Mouse (Mus musculus) lung, embryonic 16.5 days (tissue): Measurements from ENCODE around the gene Epo. TPM values are rescaled to one million over a fixed set of nuclear protein-coding genes. Genes with fewer than 3 reads are reported as not detected.

Source experiments
- ATAC-seq: fragments of 200-750 bp; cut with Nextera tagmentation; 2 replicates; pipeline ENCODE4 v1.8.0; 2017; ENCODE audit warnings: low read depth, mild to moderate bottlenecking, moderate library complexity
- H3K27ac ChIP-seq: fragments of 300-500 bp; sonication (generic); 2 replicates; pipeline ENCODE4 v1.5.1; 2014; ENCODE audit warnings: mild to moderate bottlenecking, control low read depth, low read length
- H3K27me3 ChIP-seq: fragments of 300-500 bp; sonication (generic); 2 replicates; pipeline ENCODE4 v1.6.1; 2014; ENCODE audit warnings: low read depth, low read length, mixed read lengths; ENCODE audit not compliant: control insufficient read depth, insufficient read depth
- H3K36me3 ChIP-seq: fragments of 300-500 bp; sonication (generic); 2 replicates; pipeline ENCODE4 v1.6.1; 2014; ENCODE audit warnings: low read length; ENCODE audit not compliant: control insufficient read depth, insufficient read depth
- H3K4me1 ChIP-seq: fragments of 300-500 bp; sonication (generic); replicated peaks from 2 replicates; pipeline ENCODE4 v1.6.1; 2014; ENCODE audit warnings: low read length, mixed read lengths; ENCODE audit not compliant: control insufficient read depth, insufficient read depth
- H3K4me2 ChIP-seq: fragments of 300-500 bp; sonication (generic); 2 replicates; pipeline ENCODE4 v1.6.1; 2014; ENCODE audit warnings: low read depth, low read length, control low read depth
- H3K4me3 ChIP-seq: fragments of 300-500 bp; sonication (generic); 2 replicates; pipeline ENCODE4 v1.5.1; 2014; ENCODE audit warnings: mild to moderate bottlenecking, low read length, control low read depth
- H3K9ac ChIP-seq: fragments of 300-500 bp; sonication (generic); 2 replicates; pipeline ENCODE4 v1.6.1; 2014; ENCODE audit warnings: low read length, control low read depth
- H3K9me3 ChIP-seq: fragments of 300-500 bp; sonication (generic); 2 replicates; pipeline ENCODE4 v1.6.1; 2016; ENCODE audit warnings: low read length; ENCODE audit not compliant: control insufficient read depth
- WGBS: fragments of 180-500 bp; shearing (Covaris S2); extraction: QIAGEN DNeasy Blood & Tissue Kit; methylation state at CpG from one replicate; pipeline ENCODE4 v1.1.7; 2014; 5-methylcytosine and 5-hydroxymethylcytosine counted together
- polyA plus RNA-seq: library from polyadenylated mRNA; unstranded; fragments of >200 nt; fragmentation: Nextera tagmentation; extraction: Ambion mirVana; gene quantifications from 2 replicates; pipeline ENCODE4 v1.2.1, GENCODE M21; 2015

Gene Epo
- polyA plus RNA-seq, 1 experiment from 2014 or later = 0.98 TPM

DNA sequence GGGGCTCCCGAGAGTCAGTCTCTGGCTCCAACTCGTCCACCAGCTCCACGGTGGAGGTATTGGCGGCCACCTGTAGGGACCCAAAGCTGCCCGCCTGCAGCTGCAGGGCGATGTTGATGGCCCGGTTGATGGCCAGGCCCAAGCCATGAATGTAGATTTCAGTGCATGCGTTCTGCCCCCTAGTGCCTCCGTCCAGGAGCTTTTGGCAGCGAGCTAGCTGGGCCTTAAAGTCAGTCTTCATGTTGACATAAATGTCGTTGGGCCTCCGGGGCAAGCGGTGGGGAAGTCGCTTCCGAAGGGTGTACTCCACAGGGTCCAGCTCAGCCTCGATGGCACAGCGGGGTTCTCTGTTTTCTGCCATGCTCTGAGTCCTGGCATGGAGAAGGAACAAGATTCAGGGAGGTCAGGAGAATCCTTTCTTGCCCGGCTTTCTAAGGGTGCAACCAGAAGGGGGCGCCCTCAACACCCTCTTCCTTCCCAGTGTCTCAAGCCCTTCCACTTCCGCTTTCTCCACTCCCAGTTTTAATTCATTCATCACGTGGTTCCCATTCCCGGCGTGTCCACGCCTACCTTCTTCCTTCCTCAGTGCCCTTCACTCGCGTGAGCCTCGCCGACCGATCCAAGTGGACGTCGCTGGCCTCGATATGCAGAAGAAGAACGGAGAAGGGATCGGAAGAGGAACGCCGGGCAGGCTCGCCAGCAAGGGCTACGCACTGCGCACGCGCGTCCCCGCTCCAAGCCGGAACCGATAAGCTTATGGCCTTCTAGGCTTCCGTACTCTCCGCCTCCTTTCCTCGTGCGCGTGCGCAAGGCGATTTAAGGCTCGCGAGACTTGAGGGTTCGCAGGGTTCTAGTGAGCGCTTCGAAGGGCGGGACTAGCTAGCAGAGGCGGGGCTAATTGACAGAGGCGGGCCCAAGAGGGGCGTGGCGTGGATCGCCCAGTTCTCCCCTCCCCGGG, 31.1 kb downstream of the Epo start, which contains the start of gene Pop7:
Gene Pop7, minus strand, starts transcription at position 810 of the 958 bp plus-strand sequence.
- under 1% methylated on average over 63 of the region's 64 CpGs for WGBS
- peak; percentile 97 for ATAC-seq
- Histone ChIP-seq H3K9me3 (no peaks in the 10 kb centered on the region), H3K36me3 (no peaks in the 10 kb centered on the region), H3K27ac (peak within 1 kb of the TSS; percentile 97), H3K9ac (peak within 1 kb of the TSS; percentile 88), H3K27me3 (no peaks in the 10 kb centered on the region), H3K4me3 (peak within 1 kb of the TSS; percentile 65), H3K4me1 (peaks cover 11% of the 10 kb centered on the region), H3K4me2 (peak within 1 kb of the TSS; percentile 85)

DNA sequence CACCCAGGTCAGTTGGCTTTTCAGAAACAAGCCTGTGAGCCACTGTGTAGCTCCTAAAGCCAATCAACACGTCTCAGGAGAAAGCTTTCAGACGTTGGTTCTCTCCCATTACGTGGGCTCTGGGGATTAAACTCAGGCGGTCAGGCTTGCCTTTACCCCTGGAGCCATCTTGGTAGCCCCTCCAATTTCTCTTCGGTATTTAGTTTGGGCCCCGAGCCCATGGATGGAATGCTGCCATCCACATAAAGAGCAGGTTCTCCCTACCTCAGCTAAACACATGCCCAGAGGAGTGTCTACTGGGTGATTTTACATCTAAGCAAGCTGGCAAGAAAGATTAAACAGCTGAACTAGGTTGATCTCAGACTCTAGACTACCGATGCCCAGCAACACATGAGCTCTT, 32.9 kb downstream of the Epo start:
- no peak overlapping the region for H3K27ac ChIP-seq
- no peak for ATAC-seq
- no peaks in the 10 kb centered on the region for H3K27me3 ChIP-seq
- no peaks in the 10 kb centered on the region for H3K9me3 ChIP-seq
- peaks cover 11% of the 10 kb centered on the region for H3K4me1 ChIP-seq
- H3K4me3 ChIP-seq = no peak overlapping the region
- H3K9ac ChIP-seq = no peak overlapping the region
- no peak overlapping the region for H3K4me2 ChIP-seq
- WGBS = 85% methylated on average over 7 of the region's 7 CpGs
- no peaks in the 10 kb centered on the region for H3K36me3 ChIP-seq

DNA sequence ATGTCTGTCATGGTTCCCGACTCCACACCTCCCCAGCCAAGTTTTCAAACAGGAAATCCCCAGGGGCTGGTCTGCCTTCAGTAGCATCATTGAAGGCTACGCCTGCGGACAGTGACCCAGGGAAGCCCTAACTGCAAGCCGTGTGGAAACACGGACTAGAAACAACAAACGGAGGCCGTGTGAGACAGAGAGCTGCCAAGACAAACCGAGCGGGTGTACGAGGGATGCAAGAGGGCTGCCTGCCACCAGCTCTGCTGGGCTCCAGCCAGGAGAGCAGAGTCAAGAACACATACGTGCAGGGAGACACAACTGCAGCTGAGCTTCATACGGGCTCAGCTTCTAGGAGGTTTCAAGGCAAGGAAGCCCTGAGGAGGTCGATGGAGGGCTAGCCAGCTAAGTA, 39.2 kb downstream of the Epo start:
- Histone ChIP-seq H3K9me3 (no peaks in the 10 kb centered on the region), H3K27me3 (no peaks in the 10 kb centered on the region), H3K27ac (no peak overlapping the region), H3K4me3 (no peak overlapping the region), H3K4me1 (no peaks in the 10 kb centered on the region), H3K36me3 (no peaks in the 10 kb centered on the region), H3K9ac (no peak overlapping the region), H3K4me2 (no peak overlapping the region)
- peak; percentile 78 for ATAC-seq
- 46% methylated on average over 13 of the region's 13 CpGs for WGBS

DNA sequence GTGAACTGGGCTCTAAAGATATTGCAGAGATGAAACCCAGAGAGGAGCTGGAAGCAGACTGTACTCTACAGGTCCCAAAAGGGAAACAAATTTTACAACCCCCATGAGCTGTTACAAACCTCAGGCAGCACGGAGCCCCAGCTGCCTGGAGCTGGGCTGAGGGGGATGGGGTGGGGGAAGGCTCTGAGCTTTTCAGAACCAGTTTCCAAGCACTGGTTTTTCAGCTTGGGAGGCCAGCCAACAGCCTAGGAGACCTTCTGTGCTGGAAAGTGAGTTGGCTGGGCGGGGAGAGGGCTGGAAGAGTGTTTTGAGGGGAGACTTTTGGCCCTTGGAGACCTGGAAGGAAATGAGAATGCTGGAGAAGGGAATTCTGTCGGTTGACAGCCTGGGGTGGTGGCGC, 41.5 kb downstream of the Epo start:
- no peaks in the 10 kb centered on the region for H3K36me3 ChIP-seq
- H3K9me3 ChIP-seq = no peaks in the 10 kb centered on the region; the same call in 1 of the 2 replicates
- ATAC-seq = peak; percentile 55

DNA sequence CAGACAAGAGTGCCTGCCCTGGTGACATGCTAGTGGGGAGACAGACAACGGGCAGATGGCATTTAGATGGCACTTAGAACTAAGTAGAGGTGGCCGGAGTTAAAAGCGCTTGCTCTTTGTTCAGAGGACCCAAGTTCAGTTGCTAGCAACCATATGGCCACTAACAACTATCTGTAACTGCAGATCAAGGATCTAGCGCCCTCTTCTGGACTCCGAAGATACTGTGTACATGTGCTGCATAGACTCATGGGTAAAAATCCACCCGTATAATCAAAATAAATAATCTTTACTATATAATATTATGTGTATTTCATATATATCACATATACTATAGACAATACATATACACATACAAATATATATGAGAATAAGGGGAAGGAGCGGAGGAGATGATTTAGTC, 45.4 kb downstream of the Epo start:
- H3K4me3 ChIP-seq = no peak overlapping the region
- peaks cover 15% of the 10 kb centered on the region for H3K27me3 ChIP-seq
- H3K9me3 ChIP-seq = no peaks in the 10 kb centered on the region; the same call in 1 of the 2 replicates
- no peak for ATAC-seq
- no peak overlapping the region for H3K9ac ChIP-seq
- no peaks in the 10 kb centered on the region for H3K36me3 ChIP-seq
- no peak overlapping the region for H3K4me2 ChIP-seq
- WGBS = 86% methylated on average over 7 of the region's 7 CpGs
- no peak overlapping the region for H3K27ac ChIP-seq
- no peaks in the 10 kb centered on the region for H3K4me1 ChIP-seq

More for the DNA sequence above, 41.5 kb downstream of the Epo start:
- Histone ChIP-seq H3K27me3 (peaks cover 3% of the 10 kb centered on the region), H3K4me1 (no peaks in the 10 kb centered on the region), H3K27ac (no peak overlapping the region), H3K4me3 (no peak overlapping the region), H3K4me2 (no peak overlapping the region), H3K9ac (no peak overlapping the region)
- 35% methylated on average over 4 of the region's 4 CpGs for WGBS

DNA sequence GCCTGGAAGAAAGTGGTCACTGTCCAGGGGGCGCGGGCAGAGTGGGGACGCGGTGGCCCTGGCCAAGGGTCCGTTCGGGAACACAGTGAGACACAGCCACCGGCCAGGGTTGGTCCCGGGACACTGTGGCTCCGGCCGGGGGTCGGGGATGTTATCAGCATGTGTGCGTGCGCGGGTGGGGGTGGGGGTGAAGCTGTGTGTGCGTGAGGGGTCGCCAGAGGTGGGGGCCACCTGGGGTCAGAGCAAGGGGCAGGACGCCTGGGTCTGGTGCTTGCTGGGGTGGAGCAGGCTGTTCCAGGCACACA, 47.2 kb downstream of the Epo start:
- H3K4me2 ChIP-seq = peak overlapping the region; percentile 56
- ATAC-seq = no peak
- H3K36me3 ChIP-seq = no peaks in the 10 kb centered on the region
- no peaks in the 10 kb centered on the region; the same call in 1 of the 2 replicates for H3K9me3 ChIP-seq
- H3K4me1 ChIP-seq = peaks cover 2% of the 10 kb centered on the region; the same call in 1 of the 2 replicates
- H3K4me3 ChIP-seq = peak overlapping the region; percentile 37
- H3K9ac ChIP-seq = peak overlapping the region; percentile 52
- WGBS = 3% methylated on average over 17 of the region's 17 CpGs
- no peak overlapping the region for H3K27ac ChIP-seq
- H3K27me3 ChIP-seq = peaks cover 15% of the 10 kb centered on the region

DNA sequence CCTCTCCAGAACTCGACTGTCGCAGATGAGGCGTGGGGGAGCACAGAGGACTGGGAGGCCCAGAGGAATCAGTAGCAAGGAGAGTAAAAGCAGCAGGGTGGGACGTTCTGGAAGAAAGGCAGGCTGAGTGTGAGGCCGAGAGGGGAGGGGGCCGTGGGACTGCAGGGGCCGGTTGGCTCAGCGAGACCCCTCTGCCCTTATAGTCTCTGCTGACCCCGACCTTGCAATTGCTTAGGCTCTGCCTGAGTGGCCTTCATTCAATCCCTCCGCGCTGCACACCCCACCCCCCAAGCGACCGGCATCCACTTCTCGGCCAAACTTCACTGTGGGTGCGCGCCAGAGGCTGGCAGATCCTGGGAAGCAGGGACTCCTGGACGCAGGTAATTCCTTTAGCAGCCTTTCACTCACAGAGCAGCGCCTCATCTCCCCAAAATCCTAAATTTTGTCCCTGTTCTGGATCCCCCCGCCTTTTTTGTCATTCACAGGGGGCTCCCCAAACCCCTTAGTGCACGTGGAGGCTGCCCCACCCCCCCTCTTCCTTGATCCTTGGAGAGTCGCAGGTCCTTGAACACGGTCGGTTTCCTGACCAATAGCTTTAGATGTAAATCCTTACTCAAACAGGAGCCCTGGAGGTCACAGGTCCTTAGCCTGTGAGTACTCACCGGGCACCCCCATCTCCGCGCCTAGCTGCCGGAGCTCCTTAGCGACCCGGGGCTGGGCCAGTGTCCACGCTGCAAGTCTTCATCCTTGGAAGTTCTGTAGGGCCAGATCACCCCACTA, 47.8 kb downstream of the Epo start:
- Histone ChIP-seq H3K4me2 (peak overlapping the region; percentile 56), H3K36me3 (no peaks in the 10 kb centered on the region), H3K27ac (no peak overlapping the region), H3K4me3 (peak overlapping the region; percentile 37), H3K9ac (peak overlapping the region; percentile 52), H3K27me3 (peaks cover 15% of the 10 kb centered on the region), H3K9me3 (no peaks in the 10 kb centered on the region; the same call in 1 of the 2 replicates), H3K4me1 (peaks cover 2% of the 10 kb centered on the region; the same call in 1 of the 2 replicates)
- 9% methylated on average over 30 of the region's 30 CpGs for WGBS
- no peak for ATAC-seq

DNA sequence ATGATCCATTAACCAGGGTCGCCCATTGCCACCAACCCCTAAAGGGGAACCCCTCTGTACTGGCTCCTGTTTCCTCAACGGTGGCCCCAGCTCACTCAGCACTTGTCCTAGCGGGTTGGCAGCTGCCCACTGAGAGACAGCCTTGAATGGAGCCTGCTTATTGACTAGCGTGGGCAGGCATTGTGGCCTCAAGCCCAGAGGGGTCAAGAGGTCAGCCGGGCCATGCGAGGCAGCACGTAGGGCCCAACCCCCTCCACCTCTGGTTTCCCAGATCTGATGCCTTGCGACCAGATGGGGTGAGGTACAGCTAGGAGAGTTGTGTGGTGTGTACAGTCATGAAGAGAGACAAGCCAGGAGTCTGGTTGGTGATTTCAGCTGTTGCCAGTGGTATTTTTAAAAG, 51.1 kb downstream of the Epo start:
- H3K27me3 ChIP-seq = peaks cover 15% of the 10 kb centered on the region
- WGBS = 41% methylated on average over 8 of the region's 8 CpGs
- H3K9ac ChIP-seq = no peak overlapping the region
- ATAC-seq = no peak
- H3K9me3 ChIP-seq = no peaks in the 10 kb centered on the region
- peaks cover 2% of the 10 kb centered on the region; the same call in 1 of the 2 replicates for H3K4me1 ChIP-seq
- H3K36me3 ChIP-seq = no peaks in the 10 kb centered on the region
- H3K4me2 ChIP-seq = no peak overlapping the region
- H3K4me3 ChIP-seq = no peak overlapping the region
- H3K27ac ChIP-seq = no peak overlapping the region

DNA sequence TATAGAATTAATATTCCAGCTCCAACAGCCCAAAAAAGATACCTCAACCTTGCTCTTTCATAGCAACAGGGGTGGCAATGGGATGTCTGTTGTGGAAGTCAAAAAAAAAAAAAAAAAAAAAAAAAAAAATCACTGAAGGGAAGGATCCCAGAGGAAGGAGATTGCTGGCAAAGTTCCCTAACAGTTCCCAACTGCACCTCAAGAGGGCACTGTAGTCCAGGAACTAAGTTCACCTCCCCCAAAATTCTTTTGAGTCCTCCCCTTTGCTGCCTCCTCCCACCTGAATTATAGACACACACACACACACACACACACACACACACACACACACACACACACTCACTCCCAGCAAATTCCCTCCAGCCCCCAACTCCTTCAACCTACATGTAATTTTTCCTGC, 51.9 kb downstream of the Epo start:
- Histone ChIP-seq H3K36me3 (no peaks in the 10 kb centered on the region), H3K9me3 (no peaks in the 10 kb centered on the region)
- no peak; the same call in 1 of the 2 replicates for ATAC-seq

More for the DNA sequence above, 51.9 kb downstream of the Epo start:
- Histone ChIP-seq H3K4me3 (no peak overlapping the region), H3K27ac (no peak overlapping the region), H3K4me2 (no peak overlapping the region), H3K4me1 (peaks cover 2% of the 10 kb centered on the region; the same call in 1 of the 2 replicates), H3K27me3 (peaks cover 8% of the 10 kb centered on the region), H3K9ac (no peak overlapping the region)
